Mouse (Mus musculus) T-helper 17 cell (primary cell): ENCODE data around the gene Slc6a11.

ENCODE experiments used
- in situ Hi-C, 2 experiments: fragments of 300-600 bp; cut with MboI, MseI; formaldehyde crosslinking; loops; 1 replicate in 1 of 2; 2 replicates in 1 of 2; pipeline ENCODE4 v1.15.1; 2025; ENCODE audit warnings: high pct_unique_total_duplicates in 2 of 2

Slc6a11 gene

GRCm38 (mm10) chr6:114264426-114264825 is 133.4 kb downstream of the Slc6a11 start:
- in situ Hi-C loops = loop anchor here in 1 of 2 experiments (10.0 kb wide), 1 partner anchor 1850 kb away; no protein-coding TSS in a partner anchor

DNA sequence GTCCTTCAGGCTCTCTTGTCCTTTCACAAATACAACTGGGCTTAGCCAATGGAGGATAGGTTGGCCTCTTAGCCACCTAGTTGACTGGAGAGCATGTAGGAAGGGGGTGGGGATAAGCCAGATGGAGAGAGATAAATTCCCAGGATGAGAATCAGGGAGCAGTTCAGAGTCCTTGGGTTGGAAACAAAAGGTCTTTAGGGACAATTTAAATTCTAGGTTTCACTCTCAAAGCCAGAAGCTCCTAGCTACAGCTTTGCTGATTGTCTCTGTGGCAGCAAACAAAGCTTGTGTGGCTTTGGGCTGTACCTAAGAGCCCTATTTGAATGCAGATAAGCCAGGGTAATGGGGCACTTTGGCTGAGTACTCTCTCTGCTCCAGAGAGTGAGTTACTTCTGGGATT is 135.2 kb downstream of the Slc6a11 start:
- in situ Hi-C loops = loop anchor here in 1 of 2 experiments (10.0 kb wide), 1 partner anchor 1849 kb away; no protein-coding TSS in a partner anchor

GRCm38 (mm10) chr6:114267979-114268378 is 136.9 kb downstream of the Slc6a11 start:
- in situ Hi-C loops = loop anchor here in 1 of 2 experiments (10.0 kb wide), 1 partner anchor 1847 kb away; no protein-coding TSS in a partner anchor

GRCm38 (mm10) chr6:114269589-114269988 is 138.5 kb downstream of the Slc6a11 start:
- in situ Hi-C loops = loop anchor here in 1 of 2 experiments (10.0 kb wide), 1 partner anchor 1845 kb away; no protein-coding TSS in a partner anchor

- in situ Hi-C loops = no loop called here
Observed at GRCm38 (mm10) chr6:114270799-114271198, 139.8 kb downstream of the Slc6a11 start.

- in situ Hi-C loops = no loop called here
Observed at GRCm38 (mm10) chr6:114272279-114272678, 141.2 kb downstream of the Slc6a11 start.

DNA sequence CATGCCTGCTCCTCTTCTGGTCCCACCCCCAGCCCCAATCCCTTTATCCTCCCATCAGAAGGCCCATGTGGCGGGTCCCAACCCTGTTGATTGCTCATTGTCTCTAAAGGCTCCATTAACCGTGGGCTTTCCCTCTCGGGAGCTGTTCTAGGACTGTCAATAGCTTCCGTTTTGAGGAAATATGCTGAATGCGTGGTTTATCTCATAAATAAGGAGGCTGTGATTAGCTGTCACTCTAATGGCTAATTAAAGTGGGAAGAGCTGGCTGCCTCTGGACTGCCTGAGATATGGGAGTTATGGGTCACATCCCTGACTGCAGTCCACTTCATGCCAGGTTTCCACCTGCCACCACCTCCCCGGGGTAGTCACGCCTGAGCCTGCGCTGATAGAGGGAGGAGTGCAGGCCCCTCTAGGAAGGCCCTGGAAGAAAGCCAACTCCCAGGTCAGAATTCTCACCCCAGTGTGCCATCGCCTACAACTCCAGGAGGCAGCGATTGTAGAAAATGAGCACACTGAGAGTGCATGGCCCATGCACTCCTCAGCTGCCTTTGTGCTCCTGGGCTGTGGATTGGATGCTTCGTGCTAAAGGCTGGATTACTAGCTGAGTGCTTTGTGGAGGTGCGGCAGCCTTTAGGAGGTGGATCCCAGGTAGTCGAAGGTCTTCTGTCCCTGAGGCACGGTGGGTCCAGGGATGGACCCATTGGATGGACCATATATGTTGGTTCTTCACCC is 143.1 kb downstream of the Slc6a11 start:
- in situ Hi-C loops = no loop called here

- in situ Hi-C loops = no loop called here
Observed at GRCm38 (mm10) chr6:114275800-114276199, 144.8 kb downstream of the Slc6a11 start.

DNA sequence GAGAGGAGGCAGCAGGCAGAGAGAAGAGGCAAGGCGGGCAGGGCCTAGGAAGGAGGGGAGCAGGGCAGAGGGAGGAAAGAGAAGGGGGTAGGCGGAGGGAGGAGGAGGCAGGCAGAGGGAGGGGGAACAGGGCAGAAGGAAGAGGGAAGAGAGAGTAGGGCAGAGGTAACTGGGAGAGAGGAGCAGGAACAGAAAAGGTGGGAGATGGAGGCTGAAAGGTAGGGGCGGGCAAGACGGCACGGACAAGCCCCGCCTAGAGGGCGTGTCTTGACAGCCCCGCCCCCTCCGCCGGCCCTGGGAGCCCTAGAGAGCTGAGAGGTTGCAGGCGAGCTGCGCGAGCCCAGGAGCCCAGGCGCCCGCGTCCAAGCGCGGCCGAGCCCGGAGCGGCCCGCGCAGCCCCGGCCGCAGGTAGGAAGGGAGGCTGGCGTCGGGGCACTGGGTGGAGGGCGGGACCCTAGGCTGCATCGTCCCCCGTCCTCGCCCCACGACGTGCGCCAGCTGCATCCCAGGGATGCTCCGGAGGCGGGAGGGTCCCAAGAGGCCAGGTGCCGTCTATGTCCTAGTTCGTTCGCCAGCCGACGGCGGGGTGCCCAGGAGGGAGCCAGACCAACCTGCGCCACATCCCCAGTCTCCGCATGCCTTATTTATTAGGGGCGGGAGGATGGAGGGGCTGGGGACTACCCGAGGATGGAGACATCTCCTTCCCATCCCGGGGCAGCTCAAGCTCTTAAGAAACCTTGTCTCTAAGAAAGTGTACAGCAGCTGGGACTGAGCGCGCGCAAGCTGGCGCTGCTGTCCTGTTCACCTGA is 151.6 kb downstream of the Slc6a11 start, which contains the start of gene Slc6a1:
Gene Slc6a1, plus strand, starts transcription at position 167 of the 809 bp plus-strand sequence.
- in situ Hi-C loops = no loop called here

DNA sequence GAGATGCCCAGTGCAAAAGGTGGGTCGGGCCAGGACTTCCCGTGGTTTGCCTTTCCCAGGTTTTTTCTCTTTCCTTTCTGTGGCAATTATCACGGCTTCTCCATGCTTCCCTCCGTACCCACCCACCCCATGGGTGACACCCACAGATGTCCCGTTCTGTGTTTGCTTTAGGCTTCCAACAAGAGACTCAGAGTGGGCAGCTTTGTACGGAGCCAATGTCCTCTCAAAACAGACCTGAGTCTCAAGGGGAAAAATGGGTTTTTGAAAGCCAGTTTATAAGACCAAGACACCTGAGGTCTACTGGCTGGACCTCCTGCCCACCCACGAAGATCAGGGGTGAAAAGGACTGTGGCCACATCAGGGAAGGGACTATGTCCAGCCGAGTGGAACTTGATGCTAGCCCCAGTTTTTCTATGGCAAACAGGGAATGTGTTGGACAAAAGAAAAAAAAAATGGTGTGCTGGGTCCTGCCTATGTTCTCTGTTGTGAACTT is 152.3 kb downstream of the Slc6a11 start:
- in situ Hi-C loops = no loop called here

GRCm38 (mm10) chr6:114283927-114284703 is 153.1 kb downstream of the Slc6a11 start:
- in situ Hi-C loops = no loop called here

- in situ Hi-C loops = no loop called here
Observed at GRCm38 (mm10) chr6:114285424-114285823, 154.4 kb downstream of the Slc6a11 start.

- in situ Hi-C loops = no loop called here
Observed at GRCm38 (mm10) chr6:114289106-114289505, 158.1 kb downstream of the Slc6a11 start.

- in situ Hi-C loops = no loop called here
Observed at GRCm38 (mm10) chr6:114290184-114290583, 159.1 kb downstream of the Slc6a11 start.

GRCm38 (mm10) chr6:114290929-114291328 is 159.9 kb downstream of the Slc6a11 start:
- in situ Hi-C loops = no loop called here

DNA sequence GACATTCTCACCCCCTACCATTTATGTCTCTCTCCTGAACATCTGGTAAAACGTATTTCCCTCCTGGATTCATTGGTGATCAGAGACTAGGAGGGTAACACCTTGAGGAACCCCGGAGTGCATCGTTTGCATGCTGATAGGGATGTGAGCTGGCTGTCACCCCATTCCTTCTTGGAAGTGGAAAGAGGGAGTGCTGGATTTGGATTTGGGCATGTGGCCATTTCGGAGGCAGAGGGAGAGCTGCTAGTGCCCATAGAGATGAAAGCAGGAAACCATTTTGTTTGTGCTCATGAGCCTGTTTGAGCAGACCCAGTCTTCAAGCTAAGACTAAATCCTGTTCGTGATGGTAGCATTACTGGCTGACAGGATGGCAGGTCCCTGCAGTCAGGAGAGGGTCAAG is 160.4 kb downstream of the Slc6a11 start:
- in situ Hi-C loops = no loop called here

DNA sequence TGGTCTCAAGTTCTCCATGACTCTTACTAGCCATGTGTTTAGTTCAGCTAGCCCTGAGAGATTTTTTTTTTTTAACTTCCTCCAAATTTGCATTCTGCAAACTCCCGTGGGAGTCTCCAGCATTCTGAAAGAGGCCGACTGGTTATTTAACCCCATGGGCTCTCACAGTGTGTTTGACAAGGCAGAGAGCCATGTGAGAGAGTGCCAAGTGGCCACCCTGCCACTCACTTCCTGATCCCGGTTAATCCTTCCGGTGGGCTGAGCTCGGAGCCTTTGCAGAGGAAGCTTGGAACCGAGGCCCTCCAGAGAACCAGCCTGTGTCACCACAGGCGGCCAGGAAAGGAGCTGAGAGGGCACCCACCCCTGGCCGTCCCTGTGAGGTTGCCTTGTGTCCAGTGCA is 162.5 kb downstream of the Slc6a11 start:
- in situ Hi-C loops = no loop called here

DNA sequence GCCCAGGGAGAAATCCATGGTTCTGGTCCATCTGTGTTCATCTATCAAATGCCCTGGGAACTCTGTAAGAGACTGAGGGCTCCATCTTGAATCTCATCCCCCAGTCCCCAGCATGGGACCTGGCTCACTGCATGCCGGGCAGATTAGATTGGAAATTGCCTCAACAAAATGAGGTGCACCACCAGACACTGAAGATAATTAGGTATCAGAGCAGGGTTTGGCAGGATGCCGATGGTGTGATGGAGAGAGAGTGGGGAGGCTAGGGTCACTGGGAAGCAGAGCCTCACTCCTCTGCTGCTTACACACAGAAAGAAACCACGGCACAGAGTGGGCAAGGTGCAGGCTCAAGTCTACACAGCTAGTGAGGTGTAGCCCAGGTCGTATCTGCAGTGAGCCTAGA is 164.0 kb downstream of the Slc6a11 start:
- in situ Hi-C loops = no loop called here

DNA sequence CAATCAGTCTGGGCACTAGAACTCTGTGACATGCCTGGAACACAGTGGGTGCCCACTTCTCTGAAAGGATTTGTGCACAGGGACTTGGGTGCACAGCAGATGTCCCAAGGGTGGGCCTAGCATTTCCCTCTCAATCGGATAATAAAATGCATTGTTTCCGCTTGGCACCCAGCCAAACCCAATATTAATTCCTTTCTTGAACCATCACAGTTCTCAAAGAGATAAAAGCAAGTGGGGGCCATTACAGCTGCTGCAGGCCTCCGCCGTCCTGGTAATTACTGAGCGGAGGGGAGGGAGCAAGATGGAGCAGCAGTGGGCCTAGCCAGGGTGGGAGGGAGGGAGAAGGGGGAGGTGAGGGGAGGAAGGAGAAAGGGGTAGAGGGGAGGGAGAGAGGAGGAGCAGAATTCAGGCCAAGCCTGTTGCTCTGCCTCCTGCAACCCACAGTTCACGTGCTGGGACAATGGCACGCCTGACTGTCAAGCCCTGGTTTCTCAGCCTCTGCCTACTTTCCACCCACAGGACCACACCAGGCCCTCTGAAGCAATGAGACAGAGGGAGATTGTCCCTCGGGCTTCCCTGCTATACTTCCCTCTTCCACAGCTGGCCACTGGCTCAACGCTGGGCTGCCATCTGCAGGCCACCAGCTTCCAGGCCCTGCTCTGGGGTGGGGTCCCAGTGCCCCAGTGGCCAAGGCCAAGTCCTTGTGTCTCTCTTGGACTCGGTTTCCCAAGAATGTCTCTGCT is 166.4 kb downstream of the Slc6a11 start:
- in situ Hi-C loops = no loop called here
